In the genomic region with DNA sequence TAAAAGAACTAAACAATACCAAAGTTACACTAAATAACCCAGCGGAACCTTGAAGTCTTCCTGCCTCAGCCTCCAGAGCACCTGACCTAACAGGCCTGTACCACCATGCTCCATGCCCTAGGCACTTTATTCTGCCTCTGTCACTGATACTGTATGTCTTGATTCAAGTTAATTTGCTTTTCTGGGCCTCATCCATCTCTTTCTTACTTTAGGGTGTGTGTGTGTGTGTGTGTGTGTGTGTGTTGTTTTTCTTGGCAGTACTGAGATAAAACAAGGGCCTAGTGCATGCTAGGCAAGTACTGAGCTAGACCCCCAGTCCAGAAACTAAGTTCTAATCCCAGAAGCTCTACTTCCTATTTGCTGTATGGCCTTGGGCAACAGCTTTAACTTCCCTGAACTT, we compare ENCODE assay signal across 1 mouse cellular context.
TF ChIP-seq lines count a peak whose summit lies in the region.

No protein-coding gene starts in this region.

TF ChIP-seq in MEL, 35 proteins besides CTCF, POLR2A, EP300 and RAD21 (continued from another document):
- TF ChIP-seq TCF12 (IDR thresholded peaks at IDR 0.05; ENCODE audit: low read depth, low read length) = no peak
- TF ChIP-seq ELF1 (IDR thresholded peaks at IDR 0.05; ENCODE audit: low read depth, low read length) = no peak
- TF ChIP-seq MYC (IDR thresholded peaks at IDR 0.05; ENCODE audit: low read depth, low read length) = no peak
- TF ChIP-seq MAFK (IDR thresholded peaks at IDR 0.05; ENCODE audit: borderline replicate concordance, low read depth, low read length) = no peak
- TF ChIP-seq UBTF (IDR thresholded peaks at IDR 0.05; ENCODE audit: borderline replicate concordance, insufficient read depth, low read depth, low read length) = no peak
- TF ChIP-seq SMC3 (IDR thresholded peaks at IDR 0.05; ENCODE audit: low read depth, low read length) = no peak
